Mouse (Mus musculus) monocyte, adult 2 months (primary cell): ENCODE results near the gene Ubn1.

Source experiments
- DNase-seq, 2 experiments: peaks; one replicate each; pipeline ENCODE4 v3.0.0; 2022; ENCODE audit warnings: low spot score in 2 of 2, low read depth in 1 of 2

Gene Ubn1

DNA sequence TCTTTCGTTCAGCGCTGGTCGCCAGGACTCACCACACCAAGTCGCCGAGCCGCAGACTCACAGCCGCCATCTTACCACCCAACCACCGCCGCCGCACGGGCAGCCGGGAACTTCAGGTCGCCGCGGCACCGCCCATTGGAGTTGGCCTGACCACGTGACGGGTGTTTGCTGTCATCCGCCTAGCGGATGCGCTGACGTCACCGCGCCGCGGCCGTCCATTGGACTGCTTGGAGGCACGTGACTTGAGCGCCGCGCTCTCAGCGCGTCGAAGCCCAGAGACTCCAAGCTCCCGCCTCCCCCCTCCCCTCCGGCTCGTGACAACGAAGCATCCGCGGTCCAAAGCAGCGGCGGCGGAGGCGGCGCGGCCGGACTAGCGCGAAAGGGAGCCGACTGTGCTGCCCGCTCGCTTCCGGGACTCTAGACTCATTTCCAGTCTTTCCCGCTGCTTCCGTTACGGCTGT lies at the start of gene Ubn1, which contains the start of gene Glyr1:
Gene Ubn1 (plus strand): TSS at position 284 of the 461 bp plus-strand sequence.
Gene Glyr1 (minus strand): TSS at position 90 of the 461 bp plus-strand sequence.
- peak; percentile 98 for DNase-seq

DNA sequence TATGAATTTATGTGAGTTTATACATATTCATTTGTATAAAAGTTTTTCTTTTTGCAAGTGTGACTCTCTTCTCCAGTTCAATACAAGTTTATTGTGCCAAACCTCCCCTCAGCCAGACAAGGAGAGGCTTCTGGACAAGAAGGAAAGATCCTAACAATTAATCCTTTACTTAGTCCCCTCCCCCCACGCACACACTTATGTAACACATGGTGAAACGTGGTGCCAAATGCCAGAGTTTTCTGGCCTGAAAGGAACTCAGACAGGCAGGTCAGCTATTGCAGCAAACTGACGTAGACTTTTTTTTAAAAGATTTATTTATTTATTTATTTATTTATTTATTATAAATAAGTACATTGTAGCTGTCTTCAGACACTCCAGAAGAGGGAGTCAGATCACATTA lies 49.2 kb upstream of the Ubn1 start:
- DNase-seq: no peak

DNA sequence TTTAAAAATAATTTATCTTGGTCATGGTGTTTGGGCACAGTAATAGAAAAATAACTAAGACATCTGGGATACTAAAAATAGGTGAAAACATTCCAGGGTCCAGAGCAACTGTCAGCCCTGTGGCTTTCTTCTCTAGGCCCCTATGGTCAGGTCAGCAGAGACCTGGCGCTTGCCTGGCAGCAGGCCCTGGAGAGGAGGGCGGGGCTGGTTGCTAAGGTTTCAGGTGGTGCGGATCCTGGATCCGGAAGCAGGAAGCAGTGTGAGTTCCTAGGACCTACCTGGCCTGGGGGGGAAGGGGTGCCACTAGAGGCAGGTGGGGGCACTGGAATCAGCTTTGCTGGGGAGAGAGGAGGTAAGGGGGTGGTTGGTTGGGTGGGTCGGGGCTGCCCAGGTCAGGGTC lies 42.8 kb upstream of the Ubn1 start, which contains the start of gene Smim22:
Gene Smim22 (plus strand): TSS at position 222 of the 400 bp plus-strand sequence.
- DNase-seq: no peak

DNA sequence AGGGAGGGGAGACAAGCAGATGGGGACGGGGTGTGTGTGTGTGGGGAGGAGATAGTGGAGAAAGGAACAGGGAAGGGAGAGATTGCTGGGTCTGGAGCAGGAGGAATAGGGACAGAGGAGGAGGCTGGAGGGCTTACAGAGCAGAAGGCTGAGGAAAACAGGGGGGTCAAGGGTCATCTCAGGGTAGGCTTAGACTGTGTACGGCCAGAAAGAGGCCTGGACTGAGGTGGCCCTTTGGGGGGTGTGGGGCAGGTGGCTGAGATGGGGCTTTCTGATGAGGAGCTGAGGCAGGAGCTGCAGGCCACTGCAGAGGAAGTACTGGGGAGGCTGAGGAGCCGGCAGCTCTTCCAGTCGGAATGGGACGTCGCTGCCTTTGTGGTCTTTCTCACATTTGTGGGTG lies 42.4 kb upstream of the Ubn1 start:
- DNase-seq: no peak

DNA sequence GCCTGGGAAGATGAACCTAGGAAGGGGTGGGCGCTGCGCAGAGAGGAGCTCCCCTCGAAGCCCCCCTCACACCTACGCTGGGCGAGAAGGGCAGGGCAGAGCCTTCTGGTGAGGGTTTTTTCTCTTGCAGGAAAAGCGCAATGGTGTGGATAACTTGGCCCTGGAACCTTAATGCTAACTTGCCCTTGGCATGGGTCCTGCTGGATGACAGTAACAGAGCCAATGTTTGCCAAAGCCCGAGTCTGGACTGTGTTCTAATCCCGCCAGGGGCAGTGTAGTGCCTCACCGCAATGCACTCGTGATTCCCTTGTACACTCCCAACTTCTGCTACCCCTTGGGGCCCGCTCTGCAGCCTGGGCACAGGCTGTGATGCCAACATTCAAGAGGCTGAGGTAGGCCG lies 41.8 kb upstream of the Ubn1 start:
- DNase-seq: no peak

DNA sequence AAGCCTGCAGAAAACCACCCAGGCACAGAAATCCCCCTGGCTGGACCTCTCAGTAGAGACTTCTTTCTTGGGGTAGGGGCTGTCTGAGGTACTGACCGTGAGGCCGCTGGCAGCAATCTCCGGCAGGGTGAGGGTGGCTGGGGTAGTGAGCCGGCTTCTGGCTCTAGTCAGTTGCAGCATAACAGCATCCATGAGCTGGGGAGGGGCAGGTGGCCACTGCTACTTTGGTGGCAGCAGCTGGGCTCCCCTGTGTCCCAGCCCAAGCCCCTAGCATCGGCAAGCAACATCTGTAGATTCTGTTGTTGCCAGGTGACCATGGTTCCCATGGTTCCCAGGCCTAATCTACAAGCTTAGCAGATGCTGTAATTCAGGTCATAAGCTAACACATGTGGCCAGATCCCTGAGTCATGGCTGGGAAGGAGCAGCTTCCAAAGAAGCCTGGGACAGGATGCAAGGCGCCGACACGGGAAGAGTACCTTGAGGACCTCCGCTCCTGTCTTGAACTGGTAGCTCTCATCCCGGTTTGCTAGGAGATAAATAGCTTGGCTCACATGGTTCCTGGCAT lies 39.4 kb upstream of the Ubn1 start:
- no peak for DNase-seq

DNA sequence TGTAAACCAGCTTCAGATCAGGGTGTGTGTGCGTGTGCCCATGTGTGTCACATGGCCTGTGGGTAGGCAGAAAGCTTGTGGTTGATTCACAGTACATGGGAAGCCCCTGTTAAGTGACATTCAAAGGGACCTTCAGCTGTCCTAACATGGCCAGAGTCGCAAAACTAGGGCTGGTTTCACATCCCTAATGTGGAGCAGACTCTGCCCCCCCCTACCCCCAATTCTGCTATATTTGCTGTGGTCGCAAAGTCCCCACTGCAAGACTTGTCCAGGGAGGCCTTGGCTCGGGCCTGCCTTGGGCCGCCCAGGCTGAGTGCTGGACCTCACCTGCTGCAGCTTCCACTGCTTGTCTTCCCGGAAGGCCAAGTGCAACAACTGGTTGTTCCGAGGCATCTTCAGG lies 38.6 kb upstream of the Ubn1 start:
- DNase-seq: peak in 1 of 2 experiments; percentile 15

DNA sequence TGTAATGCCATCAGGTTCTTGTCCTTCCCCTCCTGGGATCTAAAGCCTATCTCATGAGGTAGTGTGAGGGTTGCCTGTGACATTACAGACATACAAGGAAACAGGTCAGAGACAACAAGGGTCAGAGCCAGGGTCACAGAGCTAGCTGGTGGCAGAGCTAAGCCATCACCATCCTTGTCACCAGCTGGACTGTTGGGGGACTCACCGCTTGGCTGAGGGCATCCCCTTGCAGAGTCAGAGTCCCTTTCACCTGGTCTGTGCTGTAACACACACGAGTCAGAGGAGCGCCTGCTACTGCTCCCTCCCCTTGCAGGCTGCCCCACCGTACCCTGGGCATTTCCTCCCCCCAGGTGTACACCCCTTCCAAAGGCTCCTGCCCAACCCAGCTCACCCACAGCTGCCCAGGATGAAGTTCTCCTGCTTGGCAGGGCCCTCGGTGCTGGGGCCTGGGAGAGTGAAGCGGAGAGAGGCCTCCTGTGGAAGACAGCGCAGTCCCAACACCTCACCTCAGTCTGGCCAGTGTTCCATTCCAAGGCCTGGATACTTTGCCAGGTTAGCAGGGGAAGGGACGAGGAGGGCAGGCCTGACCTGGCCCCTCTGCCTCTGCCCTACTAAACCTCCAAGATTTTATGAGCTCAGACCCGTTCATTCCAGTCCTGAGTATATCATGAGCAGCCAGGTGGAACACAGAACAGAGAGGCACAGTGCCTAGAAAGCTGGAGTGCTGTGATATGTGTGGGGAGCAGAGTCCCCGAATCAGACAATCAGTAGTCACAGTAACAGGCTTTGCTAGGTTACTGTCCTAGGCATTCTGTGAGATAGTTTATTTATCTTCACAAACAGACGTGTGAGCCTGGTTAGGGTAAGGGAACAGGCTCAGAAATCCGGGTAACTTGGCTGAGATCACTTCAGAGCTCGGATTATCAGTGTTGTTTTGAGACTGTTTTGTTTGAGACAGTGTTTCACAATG lies 37.5 kb upstream of the Ubn1 start:
- no peak for DNase-seq

DNA sequence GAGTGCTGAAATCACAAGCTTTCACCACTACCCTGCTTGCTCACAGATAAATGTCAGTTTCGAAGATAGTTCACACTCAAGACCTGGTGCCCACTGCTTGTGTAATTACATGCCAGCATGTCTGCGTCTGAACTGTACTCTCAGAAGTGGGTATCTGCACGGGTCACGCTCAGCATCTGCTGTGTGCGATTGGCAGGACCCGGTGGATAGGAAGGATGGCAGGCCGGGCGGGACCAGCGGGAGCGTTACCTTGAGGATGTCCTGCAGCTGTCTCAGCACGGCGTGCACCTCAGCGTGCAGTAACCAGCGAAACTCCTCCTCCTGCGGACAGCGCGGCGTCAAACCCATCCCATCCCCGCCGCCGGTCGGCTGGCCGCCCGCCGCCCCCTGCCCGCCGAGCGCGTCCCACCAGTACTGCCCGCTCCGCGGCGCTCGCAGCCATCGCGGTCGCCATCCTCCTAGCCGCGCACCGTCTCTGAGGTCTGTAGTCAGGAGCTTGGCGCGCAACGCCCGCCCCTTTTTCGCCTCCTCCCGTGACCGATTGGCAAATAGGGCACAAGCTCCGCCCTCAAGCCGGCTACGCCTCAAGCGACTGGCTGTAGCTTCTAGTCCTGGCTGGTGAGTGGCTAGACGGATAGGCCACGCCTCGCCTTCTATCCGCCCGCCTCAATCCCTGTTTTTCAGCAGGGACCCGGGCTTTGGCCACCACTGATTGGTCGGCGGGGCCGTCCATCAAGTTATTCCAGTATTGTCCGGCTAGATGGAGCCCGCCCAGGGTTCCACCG lies 36.6 kb upstream of the Ubn1 start, which contains the start of gene Rogdi:
Gene Rogdi (minus strand): TSS at position 500 of the 785 bp plus-strand sequence.
- DNase-seq: peak; percentile 93 to 94

DNA sequence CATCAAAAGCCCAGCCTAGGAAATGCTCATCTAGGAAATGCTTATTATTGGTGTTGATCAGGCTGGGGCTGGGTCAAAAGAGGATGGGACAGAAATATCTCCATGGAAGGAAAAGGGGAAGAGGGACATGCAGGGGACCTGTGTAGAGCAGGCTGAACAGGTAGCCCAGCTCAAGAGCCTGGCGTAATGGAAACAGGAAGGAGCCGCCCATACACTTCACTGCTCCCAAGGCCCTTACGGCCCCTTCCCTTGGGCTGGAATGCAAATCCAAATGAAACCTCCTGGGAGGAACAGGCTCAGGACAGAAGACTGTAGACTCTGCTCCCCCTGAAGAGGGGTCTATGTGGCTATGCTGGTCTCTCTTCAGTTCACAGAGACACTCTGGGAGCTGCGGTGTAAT lies 35.3 kb upstream of the Ubn1 start:
- DNase-seq: no peak

DNA sequence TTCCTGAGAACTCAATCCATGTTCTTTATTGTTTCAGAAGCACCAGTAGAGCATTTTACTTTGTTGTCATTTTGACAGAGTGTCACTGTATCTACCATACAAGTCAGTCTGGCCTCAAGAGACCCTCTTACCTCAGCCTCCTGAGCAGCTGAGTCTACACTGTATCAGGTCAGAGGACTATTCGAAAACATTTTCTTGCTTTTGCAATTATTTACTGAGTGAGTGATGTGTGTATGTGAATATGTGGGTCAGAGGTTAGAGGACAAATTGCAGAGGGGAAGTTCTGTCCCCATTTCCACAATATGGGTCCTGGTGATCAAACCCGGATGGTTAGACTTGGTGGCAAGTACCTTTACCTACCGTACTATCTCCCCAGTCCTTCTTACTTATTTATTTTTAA lies 25.8 kb upstream of the Ubn1 start:
- no peak for DNase-seq

DNA sequence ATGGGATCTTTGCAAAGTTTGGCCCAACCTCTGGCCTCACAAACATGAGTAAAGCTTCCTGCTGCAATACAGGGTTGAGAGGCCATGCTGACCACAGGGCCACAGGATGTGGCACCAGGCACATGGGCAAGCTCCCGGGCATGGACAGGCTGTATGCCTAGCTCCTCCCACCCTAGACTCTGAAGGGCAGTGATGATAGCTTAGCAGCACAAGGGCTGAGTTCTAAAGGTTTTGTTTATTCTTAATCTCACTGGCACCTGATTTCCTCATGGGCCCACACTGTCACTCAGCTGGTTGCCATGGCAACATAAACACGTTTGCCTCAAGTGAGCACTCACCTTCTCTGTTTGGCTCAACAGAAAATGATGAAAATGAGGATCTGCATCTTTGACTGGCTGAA lies 20.0 kb upstream of the Ubn1 start:
- no peak for DNase-seq

DNA sequence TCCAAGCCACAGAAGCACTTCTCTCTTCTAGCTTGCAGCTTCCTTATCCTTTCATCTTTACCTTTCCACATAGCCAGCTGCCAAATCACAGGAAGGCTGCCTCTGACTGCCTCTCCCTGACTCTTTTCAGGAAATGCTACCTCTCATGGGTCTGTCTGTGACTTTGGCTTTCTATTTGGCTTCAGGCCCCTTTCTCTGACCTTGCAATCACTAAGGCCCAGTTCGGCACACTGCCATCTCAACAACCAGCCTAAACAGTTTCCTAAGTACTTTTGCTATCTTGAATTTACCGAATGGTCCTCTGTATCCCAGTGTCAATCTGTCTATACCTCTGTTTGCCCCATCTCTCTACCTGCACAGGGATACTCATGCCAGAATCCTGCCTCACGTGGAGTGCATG lies 14.3 kb upstream of the Ubn1 start:
- DNase-seq: no peak

DNA sequence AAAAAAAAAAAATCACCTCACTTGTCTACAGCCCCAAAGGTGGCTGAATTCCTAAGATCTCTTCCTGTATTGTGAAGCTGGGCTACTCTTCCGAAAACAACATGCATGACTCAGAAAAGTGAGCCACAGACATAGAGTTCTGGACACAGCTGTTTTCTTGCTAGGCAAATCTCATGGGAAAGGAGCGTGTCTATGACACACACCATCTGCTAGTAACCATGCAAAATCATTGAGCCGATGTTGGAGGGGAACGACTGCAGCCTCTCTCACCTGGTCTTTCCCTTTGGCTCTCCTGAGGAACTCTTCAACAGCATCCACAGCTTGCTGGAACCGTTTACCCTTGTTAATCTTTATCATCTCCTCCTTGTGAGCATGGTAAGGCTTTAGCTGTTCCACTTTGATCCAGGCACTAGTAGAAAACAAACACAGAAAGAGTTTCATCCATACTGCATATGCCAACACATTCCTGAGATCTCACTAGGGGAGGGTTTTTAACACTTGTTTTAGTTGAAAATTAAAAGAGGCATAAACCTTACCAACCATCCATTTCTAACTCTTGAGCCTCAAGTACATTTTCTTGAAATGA lies 13.1 kb upstream of the Ubn1 start:
- DNase-seq: no peak

DNA sequence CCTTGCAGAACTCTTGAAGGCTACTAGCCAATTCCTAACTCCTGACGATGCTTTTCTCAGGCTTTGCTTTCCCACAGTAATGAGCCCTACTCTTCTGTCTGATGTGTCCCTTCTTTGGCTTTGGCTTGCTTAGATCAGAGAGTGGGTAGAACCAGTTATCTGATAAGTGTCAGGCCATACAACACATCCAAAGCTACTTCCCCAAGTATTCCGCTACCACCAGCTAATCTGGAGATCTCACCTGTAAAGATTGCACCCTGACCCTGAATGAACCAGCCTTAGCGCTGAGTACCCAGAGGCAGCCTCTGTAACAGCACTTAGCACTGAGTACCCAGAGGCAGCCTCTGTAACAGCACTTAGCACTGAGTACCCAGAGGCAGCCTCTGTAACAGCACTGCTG lies 4.5 kb upstream of the Ubn1 start:
- DNase-seq: no peak

DNA sequence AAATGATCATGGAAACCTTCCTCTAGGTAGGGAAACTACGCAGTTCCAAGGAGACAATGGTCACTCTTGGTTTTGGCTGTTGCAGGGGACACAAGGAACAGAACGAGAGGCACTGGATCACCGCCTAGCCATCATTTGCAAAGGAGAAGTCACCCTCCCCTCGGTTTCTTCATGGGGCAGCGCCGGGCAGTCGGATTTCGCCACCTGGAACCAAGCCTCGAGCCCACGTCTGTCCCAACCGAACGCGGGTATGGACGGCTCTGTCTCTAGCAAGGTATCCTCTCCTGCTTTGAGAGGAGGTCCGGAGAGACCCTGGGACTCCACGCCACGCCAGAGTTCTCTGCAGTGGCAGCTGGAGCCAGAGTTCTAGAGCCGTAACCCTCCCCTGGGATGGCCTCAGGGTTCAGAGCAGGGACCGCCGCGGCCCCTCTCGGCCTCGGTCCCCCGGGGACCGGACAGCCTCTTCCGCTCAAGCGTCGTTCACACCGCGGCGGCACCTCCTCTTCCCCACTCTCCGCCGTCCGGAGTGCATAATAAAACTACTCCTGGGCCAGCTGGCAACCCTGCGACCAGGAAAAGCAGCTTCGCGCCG lies 579 bp upstream of the Ubn1 start:
- peak; percentile 13 to 39 for DNase-seq

DNA sequence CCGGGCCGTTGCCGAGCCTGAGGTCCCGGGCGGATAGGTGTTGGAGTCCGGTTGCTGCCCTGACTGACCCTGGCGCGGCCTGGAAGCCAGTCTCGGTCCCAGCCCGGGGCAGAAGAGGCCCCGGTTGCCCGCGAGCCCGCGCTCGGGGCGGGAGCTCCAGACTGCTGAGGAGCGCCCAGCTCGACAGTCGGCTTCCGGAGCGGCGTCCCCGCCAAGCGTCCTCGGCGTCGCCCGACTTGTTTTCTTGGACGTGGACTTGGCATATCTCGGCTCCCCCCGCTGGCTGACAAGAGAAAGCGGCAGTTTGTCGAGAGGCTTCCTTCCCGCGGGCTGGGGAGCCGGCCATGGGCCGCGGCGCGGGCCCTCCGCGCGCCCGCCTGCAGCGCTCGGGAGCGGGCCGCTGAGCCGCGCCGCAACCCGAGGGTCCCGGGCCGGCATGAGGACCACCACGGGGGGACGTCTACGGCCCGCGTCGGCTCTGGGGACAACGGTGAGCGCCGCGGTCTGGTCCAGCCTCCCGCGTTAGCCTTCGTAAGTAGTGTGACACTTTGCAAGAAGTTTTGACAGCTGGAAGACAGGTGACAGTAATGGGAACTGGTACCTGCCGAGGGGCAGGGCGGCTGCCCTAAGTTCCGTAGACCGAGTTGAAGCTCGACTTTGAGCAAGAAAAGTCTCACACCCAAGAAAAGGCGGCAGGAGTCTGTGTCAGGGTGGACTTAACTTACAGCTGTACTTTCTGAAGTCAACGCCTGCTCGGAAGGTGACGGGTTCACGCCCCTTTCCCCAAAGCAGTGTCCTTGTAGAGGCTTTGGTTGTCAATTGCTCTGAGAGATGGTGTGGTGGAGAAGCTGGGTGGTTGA lies 624 bp downstream of the Ubn1 start:
- peak; percentile 42 to 70 for DNase-seq

DNA sequence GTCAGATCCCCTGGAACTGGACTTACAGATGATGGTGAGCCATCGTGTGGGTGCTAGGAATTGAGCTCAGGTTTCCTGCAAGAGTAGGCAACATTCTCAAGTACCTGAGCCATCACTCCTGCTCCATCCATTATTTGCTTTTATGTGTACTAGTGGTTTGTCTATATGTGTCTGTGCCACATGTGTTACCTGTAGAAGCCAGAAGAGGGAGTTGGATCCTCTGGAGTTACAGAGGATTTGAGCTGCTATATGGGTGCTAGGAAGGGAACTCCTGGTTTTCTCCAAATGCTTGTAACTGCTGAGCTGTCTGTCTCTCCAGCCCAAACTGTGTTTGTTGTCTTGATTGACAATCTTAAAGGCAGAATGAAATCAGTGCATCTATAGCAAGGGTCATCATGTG lies 8.3 kb downstream of the Ubn1 start:
- no peak for DNase-seq

DNA sequence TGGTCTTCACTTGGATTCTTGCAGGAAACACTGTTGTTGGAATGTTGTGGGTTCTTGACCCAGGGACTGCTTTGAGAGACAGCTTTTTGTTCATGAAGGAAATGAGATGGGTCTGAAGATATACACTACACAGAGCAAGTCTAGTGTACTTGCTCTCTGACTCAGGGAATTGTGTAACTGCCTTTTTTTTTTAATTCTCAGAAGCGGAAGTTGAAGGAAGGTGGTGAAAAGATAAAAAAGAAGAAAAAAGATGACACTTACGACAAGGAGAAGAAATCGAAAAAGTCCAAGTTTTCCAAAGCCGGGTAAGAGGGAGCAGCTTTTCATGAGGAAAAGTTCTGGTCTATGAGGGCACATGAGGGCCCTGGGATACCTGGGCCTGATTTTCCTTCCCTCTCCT lies 13.6 kb downstream of the Ubn1 start:
- DNase-seq: no peak

DNA sequence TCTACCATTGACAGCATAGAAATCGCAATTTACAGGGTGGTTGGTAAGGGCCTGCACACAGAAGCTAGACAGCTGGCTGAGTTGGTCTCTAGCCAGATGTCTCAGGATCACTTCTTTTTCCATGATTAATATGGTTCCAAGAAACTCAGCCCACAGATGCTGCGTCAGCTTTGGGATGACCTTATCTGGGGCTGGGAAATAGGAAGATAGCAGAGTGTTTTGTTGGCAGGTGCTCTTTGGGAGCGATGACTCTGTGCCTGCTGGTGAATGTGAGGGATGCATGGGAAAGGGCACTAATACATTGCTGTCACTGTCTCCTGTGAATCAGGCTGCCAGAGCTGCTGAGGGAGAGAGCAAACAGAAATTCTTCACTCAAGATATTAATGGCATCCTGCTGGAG lies 20.5 kb downstream of the Ubn1 start:
- DNase-seq: no peak
